Mouse (Mus musculus): Measurements from ENCODE around the gene Tpr.

Tpr gene

DNA sequence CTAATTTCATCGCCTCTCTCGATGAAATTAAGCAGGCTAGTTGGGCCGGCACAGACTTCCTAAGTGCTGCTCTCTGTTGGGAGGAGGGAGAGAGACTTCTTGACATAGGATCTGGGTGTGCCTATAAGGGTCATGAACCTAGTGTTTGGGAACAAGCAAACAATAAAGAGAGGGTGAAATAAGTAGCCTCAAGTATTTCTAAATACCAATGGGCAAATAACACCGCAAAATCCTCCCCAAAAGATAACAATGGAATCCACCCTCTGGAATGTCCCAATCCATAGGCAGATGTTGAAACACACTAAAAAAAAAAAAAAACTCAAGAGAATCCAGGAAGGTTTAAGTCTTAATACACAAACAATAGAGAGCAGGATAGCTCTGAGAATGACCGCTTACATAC is 70.4 kb downstream of the Tpr start:
- no peak for DNase-seq (ENCODE audit: low read depth)

- DNase-seq (ENCODE audit: low read depth) = no peak
These were observed 71.1 kb downstream of the Tpr start for GRCm38 (mm10) chr1:150463691-150464090.

DNA sequence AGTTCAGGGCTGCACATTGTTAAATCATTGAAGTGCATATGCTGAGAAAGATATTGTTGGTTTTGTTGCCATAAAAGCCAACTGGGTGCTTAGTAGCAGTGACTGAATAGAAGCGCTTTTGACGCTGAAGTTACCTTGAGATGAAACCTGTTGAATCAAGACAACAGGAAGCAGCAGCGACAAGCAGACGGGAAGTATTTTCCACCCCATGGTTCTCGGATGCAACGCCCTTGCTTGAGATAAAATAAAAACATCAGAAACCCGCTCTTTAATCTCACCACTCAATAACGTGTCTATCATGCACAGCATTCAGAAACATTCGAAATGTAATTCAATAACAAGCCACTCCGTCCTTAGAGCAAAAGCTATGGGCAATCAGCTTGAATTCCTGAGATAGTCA is 72.7 kb downstream of the Tpr start:
- peak; percentile 56 for DNase-seq (ENCODE audit: low read depth)

GRCm38 (mm10) chr1:150466132-150466531 is 73.5 kb downstream of the Tpr start, which contains the start of gene Prg4:
TSS of gene Prg4 (minus strand) at chr1:150466165.
- no peak for DNase-seq (ENCODE audit: low read depth)

GRCm38 (mm10) chr1:150469992-150470391 is 77.4 kb downstream of the Tpr start:
- DNase-seq (ENCODE audit: low read depth) = no peak

- DNase-seq (ENCODE audit: low read depth) = no peak
These were observed 79.9 kb downstream of the Tpr start for GRCm38 (mm10) chr1:150472525-150472924.

GRCm38 (mm10) chr1:150480674-150481073 is 88.0 kb downstream of the Tpr start:
- no peak for DNase-seq (ENCODE audit: low read depth)

DNA sequence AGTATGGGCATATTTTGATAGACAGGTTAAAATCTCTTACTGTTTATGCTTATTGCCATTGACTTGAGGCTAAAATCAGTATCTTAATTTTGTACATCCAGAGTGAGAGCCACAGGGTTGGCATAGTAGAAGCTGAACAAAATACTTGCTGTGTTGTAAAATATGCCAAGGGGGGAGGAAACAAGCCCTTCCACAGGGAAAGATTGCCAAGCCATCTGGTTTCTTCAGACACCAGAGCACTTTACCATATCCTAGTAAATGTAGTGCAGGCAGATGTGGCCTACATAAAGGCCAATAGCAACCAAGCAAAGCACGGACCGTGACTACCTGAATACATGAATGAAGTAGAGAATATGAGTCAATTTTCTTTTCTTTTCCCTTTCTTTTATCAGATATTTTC is 96.5 kb downstream of the Tpr start:
- no peak for DNase-seq (ENCODE audit: low read depth)

DNA sequence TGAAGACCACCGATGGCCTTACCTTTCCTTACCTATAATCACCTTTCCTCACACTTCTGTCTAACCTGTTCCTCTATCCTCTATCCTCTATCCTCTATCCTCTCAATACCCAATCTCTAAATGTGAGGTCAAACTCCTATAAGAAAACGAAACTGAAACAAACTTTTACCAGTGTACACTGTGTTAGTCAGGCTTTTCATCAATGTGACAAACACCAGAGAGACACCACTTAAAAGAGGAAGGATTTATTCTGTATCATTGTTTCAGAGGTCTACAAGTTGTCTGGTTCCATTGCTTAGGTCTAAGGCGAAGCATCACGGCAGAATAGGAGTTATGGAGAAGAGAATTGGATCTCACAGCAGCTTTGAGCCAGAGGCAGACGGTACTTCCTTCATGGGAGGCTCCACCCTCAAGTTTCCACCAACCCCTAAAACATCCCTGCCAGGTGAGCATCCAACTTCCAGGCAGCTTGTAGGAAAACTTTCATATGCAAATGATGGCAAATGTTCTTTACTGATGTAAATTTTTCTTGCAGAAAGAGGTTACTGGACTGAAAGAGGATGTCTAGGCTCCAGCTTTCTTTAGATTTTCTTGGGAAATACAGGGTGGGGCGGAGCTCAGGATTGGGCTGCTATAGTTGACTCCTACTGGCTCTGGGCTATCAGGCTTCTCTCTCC is 104.1 kb downstream of the Tpr start:
- DNase-seq (ENCODE audit: low read depth) = peak; percentile 61

DNA sequence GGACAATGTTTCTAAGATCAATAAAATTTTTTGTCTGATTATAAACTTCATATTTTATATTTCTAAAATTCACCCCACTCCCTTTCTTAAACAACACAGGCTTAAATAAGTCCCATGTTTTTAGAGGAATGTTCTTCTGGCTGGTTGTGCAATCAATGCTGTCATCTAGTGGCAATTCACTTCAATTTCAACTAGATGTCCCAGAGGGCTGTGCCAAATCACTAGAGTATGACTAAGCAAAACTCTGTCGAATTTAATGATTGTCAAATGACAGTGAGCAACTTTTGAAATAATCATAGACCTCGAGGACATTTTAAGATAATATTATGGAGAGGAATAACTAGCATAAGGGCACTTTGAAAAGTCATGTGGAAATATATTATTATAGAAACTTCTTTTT is 105.1 kb downstream of the Tpr start:
- peak; percentile 41 for DNase-seq (ENCODE audit: low read depth)

DNA sequence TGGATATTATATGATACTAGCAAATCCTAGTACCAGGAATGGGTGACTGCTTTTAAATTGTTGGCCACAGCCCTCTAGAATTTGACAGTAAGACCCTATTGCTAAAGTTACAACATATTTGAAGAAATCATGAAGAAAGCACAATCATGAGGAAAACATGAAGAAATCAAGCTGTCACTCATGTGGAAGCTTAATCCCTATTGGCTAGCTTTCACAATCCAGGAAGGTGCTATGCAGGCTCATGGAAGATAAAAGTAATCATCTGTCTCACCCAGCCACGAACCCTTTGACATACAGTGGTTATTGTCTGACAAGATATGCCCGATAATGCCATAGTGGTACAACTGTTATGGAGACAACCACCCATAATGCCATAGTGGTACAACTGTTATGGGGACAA is 105.5 kb downstream of the Tpr start:
- DNase-seq (ENCODE audit: low read depth) = no peak
